Mouse (Mus musculus) CD4-positive, CD25-positive, alpha-beta regulatory T cell, adult 2 months (primary cell): Measurements from ENCODE around the gene Mef2d.

Experiments
- DNase-seq: peaks from one replicate; pipeline ENCODE4 v3.0.0-alpha.2; 2012; ENCODE audit warnings: low read depth, low spot score

Gene Mef2d

GRCm38 (mm10) chr3:88141787-88142523, at the start of gene Mef2d:
Gene Mef2d, plus strand, starts transcription at chr3:88142372.
- peak; percentile 99 for DNase-seq

GRCm38 (mm10) chr3:88094126-88094525, 48.0 kb upstream of the Mef2d start:
- DNase-seq: no peak

GRCm38 (mm10) chr3:88097666-88098065, 44.5 kb upstream of the Mef2d start:
- DNase-seq: no peak

DNA sequence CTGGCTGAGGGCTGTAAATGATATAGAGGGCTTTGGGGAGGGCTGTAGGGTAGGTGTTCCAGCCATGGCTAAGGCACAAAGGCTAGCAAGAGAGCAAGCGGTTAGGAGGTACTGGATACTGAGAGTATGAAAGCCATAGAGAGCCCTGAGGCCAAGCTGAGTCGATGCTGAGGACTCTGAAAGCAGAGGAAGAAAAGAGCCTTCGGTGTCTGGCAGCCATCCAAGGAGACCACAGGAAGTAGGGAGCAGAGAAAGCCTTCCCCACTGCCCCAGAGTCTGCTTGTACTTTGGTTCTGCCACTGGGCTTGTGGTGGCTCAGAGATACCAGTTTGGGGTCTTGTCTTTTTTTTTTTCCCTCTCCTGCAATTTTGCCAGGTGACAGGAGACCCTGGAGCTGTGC, 41.9 kb upstream of the Mef2d start:
- DNase-seq: no peak

GRCm38 (mm10) chr3:88101736-88102135, 40.4 kb upstream of the Mef2d start:
- no peak for DNase-seq

DNA sequence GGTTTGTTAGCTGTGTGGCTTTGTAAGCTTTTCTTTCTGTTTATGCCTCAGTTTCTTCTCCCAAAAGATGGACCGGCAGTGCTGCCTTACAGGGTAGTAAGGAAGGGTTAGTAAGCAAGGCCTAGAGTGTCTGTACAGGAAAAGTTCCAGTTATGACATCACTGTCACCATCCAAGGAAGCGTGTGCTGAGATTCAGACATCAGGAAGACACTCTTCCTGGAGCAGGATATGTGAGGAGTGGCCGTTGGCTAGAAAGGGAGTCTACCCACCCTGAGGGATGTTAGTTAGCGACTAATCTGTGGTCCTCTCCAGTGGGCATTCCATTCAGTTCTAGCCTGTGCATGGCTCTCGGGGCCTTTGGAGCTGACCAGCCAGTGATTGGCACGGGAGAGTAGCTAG, 40.0 kb upstream of the Mef2d start:
- DNase-seq: no peak

DNA sequence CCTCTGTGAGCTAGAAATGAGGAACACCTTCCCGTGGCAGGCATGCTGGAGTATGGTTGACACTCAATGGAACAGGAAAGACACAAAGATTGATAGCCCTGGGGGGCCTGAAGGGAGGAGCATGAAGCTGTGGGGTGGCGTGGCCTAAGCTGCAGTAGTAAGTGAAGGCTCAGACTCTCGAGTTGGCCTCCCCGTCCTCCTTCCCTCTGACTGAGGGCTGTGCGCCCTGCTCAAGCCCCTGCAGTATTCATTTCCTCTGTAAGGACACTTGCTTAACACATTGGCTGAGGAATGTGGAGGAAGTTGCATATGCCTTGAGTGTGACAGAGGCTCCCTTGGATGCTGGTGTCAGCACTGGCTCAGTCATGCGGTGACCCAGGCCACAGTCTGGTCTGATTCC, 39.6 kb upstream of the Mef2d start:
- no peak for DNase-seq

GRCm38 (mm10) chr3:88106126-88106525, 36.0 kb upstream of the Mef2d start:
- DNase-seq: no peak

DNA sequence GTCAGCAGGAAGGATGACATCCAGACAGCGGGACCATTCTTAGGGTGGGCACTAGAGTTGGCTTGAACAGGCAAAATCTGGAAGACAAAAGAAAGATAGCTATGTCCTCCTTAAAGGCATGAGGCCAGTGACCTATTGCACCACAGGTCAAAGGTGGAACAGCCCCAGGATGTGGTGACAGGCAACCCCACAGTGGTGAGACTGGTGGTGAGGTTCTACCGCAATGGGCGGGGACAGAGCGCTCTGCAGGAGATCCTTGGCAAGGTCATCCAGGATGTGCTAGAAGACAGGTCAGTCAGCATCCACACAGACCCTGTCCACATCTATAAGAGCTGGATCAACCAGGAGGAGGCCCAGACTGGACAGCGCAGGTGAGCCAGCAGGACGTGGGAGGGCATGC, 33.0 kb upstream of the Mef2d start:
- no peak for DNase-seq

DNA sequence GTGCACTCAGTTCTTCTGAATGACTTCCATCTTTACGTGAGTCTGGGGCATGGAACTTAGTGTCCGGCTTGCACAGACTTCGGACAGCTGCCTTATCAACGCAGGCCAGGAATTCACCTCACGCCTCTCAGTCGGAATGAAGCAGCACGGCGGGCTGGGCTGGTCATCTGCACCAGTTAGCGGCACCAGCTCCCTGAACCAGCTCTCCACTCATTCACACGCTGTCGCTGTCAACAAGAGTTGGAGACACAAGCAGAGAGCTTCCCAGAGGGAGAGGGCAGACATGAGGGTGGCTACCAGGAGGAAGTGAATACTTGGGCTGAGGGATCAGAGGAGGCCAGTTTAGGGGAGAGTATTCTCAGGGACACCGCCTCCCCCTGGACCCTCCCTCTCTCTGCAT, 27.8 kb upstream of the Mef2d start:
- no peak for DNase-seq

GRCm38 (mm10) chr3:88120117-88120651, 22.0 kb upstream of the Mef2d start:
- no peak for DNase-seq

- DNase-seq: no peak
Observed at GRCm38 (mm10) chr3:88121164-88122131, 20.7 kb upstream of the Mef2d start.

- no peak for DNase-seq
Observed at GRCm38 (mm10) chr3:88125195-88125594, 17.0 kb upstream of the Mef2d start.

- no peak for DNase-seq
Observed at GRCm38 (mm10) chr3:88126181-88126580, 16.0 kb upstream of the Mef2d start.

GRCm38 (mm10) chr3:88127636-88128035, 14.5 kb upstream of the Mef2d start:
- DNase-seq: no peak

DNA sequence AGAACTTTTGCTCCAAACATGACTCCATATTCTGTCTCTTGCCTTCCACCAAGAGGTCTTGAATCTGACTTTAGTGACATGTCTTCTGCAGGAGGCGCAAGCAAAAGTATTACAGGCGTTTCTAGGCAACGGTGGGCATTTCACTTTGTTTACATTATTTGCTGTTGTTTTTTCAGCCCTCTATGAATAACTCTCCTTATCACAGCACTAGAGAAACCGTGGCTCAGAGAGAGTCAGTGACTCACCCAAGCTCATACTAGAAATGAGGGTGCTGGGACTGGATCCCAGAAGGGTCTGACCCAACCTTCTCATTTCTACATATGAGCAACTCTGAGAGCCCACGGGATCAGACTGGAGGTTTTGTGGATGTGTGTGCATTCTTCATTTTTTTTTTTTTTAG, 14.1 kb upstream of the Mef2d start:
- no peak for DNase-seq

- DNase-seq: no peak
Observed at GRCm38 (mm10) chr3:88129006-88129405, 13.2 kb upstream of the Mef2d start.

GRCm38 (mm10) chr3:88131071-88131470, 11.1 kb upstream of the Mef2d start:
- no peak for DNase-seq

DNA sequence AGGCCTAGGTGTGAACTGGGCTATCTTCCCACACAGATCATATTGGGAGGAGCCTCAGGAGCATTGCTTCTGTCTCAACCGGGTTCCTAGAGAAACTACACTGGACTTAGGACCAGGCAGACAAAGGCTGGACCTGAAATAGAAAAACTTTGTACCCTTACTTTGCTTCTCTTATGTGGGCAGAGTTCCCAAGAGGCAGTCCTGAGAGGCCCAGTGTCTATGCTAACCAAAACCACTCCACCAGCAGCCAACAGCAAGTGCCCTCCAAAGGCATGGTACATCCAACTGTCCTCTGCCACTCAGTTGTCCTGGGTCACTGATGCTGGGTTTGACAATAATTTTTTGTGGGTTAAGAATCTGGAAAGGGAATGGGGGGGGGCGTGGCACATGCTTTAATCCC, 9.7 kb upstream of the Mef2d start:
- DNase-seq: no peak

DNA sequence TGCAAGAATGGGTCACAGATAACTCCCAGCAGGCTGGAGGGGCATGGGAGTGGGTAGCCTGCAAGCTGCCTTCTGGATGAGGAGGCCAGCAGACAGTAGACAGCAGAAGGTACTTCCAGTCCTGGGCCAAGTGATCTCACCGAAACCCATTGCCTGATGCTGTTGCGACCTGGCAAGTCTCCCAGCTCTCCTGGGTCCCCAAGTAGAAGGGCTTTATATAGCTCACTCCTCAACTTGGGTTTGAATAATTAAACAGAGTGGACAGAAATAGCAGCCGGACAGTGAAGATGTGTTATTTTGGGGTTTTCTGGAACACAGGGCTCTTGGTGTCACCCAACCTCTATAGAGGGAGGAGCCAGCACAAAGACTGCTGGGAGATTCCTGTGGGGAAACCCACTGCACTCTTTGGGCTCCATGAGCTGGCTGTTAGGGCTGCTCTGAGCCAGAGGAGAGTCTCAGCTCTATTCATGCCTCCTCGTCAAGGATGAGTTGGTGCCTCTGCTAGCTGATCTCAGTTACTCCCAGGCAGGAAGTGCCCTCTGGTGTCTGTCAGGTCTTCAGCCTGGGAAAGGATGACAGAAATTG, 8.9 kb upstream of the Mef2d start:
- DNase-seq: peak; percentile 64

DNA sequence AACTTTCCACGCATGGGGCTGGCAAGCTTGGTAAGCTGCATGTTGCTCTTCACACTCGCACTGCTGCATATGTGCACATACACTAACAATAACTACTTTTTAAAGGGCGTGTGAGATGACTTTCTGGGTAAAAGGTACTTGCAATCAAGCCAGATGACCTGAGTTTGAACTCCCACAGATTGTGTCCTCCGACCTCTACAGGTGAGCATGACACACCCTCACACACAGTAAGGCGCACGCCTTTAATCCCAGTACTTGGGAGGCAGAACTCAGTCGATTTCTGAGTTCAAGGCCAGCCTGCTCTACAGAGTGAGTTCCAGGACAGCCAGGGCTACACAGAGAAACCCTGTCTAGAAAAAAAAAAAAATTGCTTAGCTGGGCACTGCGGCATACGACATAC, 5.8 kb upstream of the Mef2d start:
- DNase-seq: no peak

DNA sequence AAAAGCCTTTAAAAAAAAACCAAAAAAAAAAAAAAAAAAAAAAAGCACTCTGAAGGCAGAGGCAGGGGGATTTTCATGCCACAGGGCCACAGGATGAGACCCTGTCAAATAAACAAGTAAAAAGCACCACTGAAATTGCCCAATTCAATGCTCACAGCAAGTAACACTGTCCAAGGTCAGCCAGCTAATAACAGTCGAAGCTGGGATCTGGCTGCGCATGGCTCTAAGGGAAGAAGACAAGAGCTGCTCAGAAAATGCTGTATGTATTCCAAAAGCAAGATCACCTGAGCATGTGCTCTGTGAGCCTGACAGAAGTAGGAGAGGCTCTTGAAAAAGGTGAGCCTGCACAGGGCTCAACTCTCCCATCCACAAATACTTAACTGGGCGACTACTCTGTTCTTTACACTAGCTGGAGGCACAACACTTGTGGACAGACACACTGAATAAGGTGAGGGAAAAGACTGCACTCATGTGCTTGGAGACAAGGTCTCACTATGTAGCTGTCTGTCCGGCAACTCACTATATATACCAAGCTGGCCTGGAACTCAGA, 5.2 kb upstream of the Mef2d start:
- peak; percentile 27 for DNase-seq
